Mouse (Mus musculus): ENCODE results near the gene Hoxc12. TPM values are rescaled to one million over a fixed set of nuclear protein-coding genes. Genes with fewer than 3 reads are reported as not detected.

The Hoxc12 gene
- polyA plus RNA-seq, 1 experiment from 2014 or later = not detected

DNA sequence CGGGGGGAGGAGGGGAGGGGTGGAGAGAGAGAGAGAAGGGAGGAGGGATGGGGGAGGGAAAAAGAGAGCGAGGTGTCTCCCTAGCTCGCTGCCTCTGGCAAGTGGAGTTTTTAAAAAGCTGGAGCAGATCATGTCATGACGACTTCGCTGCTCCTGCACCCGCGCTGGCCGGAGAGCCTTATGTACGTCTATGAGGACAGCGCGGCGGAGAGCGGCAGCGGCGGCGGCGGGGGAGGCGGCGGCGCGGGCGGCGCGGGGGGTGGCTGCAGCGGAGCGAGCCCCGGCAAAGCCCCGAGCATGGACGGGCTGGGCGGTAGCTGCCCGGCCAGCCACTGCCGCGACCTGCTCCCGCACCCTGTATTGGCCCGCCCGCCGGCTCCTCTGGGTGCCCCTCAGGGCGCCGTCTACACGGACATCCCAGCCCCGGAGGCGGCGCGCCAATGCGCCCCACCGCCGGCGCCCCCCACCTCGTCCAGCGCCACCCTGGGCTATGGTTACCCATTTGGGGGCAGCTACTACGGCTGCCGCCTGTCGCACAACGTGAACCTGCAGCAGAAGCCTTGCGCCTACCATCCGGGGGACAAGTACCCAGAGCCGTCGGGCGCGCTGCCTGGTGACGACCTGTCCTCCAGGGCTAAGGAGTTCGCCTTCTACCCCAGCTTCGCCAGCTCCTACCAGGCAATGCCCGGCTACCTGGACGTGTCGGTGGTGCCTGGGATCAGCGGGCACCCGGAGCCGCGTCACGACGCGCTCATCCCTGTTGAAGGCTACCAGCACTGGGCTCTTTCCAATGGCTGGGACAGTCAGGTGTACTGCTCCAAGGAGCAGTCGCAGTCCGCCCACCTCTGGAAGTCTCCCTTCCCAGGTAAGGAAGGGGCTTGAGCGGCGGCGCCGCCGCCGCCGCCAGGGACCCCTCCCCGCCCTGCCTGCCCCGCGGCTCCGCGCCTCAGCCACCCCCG lies 15.2 kb upstream of the Hoxc12 start, which contains the start of gene Hoxc13:
Gene Hoxc13, plus strand, starts transcription at position 51 of the 959 bp plus-strand sequence.
- peaks cover 8% of the 10 kb centered on the region; the same call in 1 of the 2 replicates for H3K4me1 ChIP-seq
- peak; percentile 53; the same call in 1 of the 2 replicates for ATAC-seq (ENCODE audit: insufficient number of reproducible peaks, insufficient read depth, low FRiP score, low TSS enrichment, low read depth)
- H3K4me2 ChIP-seq = peak within 1 kb of the TSS; percentile 46
- peak within 1 kb of the TSS; percentile 32 for H3K4me3 ChIP-seq
- H3K36me3 ChIP-seq = no peaks in the 10 kb centered on the region
- peaks cover 99% of the 10 kb centered on the region for H3K27me3 ChIP-seq
- H3K27ac ChIP-seq = no peak within 1 kb of the TSS
- no peaks in the 10 kb centered on the region for H3K9me3 ChIP-seq
- WGBS = under 1% methylated on average over 79 of the region's 88 CpGs
- H3K9ac ChIP-seq = no peak within 1 kb of the TSS; the same call in 1 of the 2 replicates

DNA sequence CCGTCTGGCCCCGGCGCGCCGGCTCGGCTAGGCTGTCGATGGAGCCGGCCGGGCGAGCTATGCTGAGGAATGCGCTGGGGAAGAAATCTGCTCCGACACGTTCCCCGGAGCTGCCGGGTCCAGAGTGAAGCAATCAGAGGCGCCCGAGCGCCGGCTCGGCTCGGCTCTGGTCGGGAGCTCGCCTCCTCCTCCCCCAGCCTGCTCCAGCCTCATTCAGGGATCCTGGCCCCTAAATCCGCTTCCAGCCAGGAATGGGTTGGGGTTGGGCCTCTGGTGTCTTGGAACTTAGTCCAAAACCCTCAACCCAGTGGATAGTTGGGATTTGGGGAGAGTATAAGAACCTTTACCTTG lies 14.6 kb upstream of the Hoxc12 start:
- Histone ChIP-seq H3K4me1 (peaks cover 8% of the 10 kb centered on the region; the same call in 1 of the 2 replicates), H3K27me3 (peaks cover 99% of the 10 kb centered on the region), H3K27ac (no peak overlapping the region), H3K9ac (no peak overlapping the region), H3K36me3 (no peaks in the 10 kb centered on the region), H3K4me3 (peak overlapping the region; percentile 32), H3K4me2 (peak overlapping the region; percentile 46; the same call in 1 of the 2 replicates), H3K9me3 (no peaks in the 10 kb centered on the region)
- 0 out of 2 replicates have a peak, but pooled peaks have one; percentile 59 for ATAC-seq (ENCODE audit: insufficient number of reproducible peaks, insufficient read depth, low FRiP score, low TSS enrichment, low read depth)
- under 1% methylated on average over 24 of the region's 24 CpGs for WGBS

GRCm38 (mm10) chr15:102922636-102923500 lies 13.7 kb upstream of the Hoxc12 start:
- WGBS = 8% methylated on average over 6 of the region's 6 CpGs
- Histone ChIP-seq H3K9me3 (no peaks in the 10 kb centered on the region), H3K36me3 (no peaks in the 10 kb centered on the region), H3K27me3 (peaks cover 99% of the 10 kb centered on the region), H3K4me3 (no peak overlapping the region), H3K4me2 (no peak overlapping the region), H3K4me1 (peaks cover 8% of the 10 kb centered on the region; the same call in 1 of the 2 replicates), H3K9ac (no peak overlapping the region), H3K27ac (no peak overlapping the region)
- no peak for ATAC-seq (ENCODE audit: insufficient number of reproducible peaks, insufficient read depth, low FRiP score, low TSS enrichment, low read depth)

- no peaks in the 10 kb centered on the region for H3K36me3 ChIP-seq
- H3K9me3 ChIP-seq = no peaks in the 10 kb centered on the region
- no peaks in the 10 kb centered on the region for H3K4me1 ChIP-seq
- H3K4me3 ChIP-seq = no peak overlapping the region
- H3K4me2 ChIP-seq = no peak overlapping the region
- H3K27ac ChIP-seq = no peak overlapping the region
- ATAC-seq (ENCODE audit: insufficient number of reproducible peaks, insufficient read depth, low FRiP score, low TSS enrichment, low read depth) = no peak
- H3K9ac ChIP-seq = no peak overlapping the region
- WGBS = 2% methylated on average over 40 of the region's 40 CpGs
- peaks cover 99% of the 10 kb centered on the region for H3K27me3 ChIP-seq
Observed at GRCm38 (mm10) chr15:102927032-102927645, 9.4 kb upstream of the Hoxc12 start.

DNA sequence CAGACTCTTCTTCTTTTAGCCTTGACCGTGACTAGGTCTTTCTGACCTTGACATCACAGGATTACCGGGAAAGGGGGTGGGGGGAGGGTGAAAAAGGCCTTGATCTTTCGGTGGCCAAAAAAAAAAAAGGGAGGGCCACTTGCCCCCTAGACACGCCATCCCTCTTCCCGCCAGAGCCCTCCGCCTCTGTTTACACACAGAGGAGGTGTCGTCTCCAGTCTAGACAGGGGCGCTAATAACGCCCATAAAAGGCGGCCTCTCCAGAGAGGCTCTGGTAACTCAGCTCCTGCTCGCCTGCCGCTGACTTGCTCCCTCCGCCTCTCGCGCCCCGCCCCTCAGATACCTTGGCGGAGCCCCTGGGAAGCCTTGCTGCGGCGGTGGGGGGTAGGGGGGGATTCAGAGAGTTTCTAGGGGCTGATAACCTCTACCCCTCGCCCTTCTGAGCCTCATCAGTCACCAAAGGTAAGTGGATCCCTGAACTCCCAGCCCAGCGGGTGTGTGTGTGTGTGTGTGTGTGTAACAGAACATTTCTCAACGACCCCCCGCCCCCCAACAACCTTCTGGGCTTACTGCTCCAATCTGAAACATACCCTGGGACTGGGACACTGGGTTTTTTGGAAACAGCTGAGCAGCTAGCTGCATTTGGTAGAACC lies 4.7 kb upstream of the Hoxc12 start:
- no peak overlapping the region for H3K4me2 ChIP-seq
- peaks cover 3% of the 10 kb centered on the region; the same call in 1 of the 2 replicates for H3K4me1 ChIP-seq
- ATAC-seq (ENCODE audit: insufficient number of reproducible peaks, insufficient read depth, low FRiP score, low TSS enrichment, low read depth) = no peak
- H3K9ac ChIP-seq = no peak overlapping the region
- no peak overlapping the region for H3K4me3 ChIP-seq
- WGBS = 1% methylated on average over 23 of the region's 23 CpGs
- H3K27ac ChIP-seq = no peak overlapping the region
- no peaks in the 10 kb centered on the region for H3K9me3 ChIP-seq
- peaks cover 100% of the 10 kb centered on the region for H3K27me3 ChIP-seq
- H3K36me3 ChIP-seq = no peaks in the 10 kb centered on the region

GRCm38 (mm10) chr15:102934438-102934837 lies 2.1 kb upstream of the Hoxc12 start:
- Histone ChIP-seq H3K9ac (no peak overlapping the region), H3K4me2 (no peak overlapping the region), H3K4me3 (no peak overlapping the region), H3K27ac (no peak overlapping the region), H3K36me3 (no peaks in the 10 kb centered on the region), H3K9me3 (no peaks in the 10 kb centered on the region), H3K27me3 (peaks cover 100% of the 10 kb centered on the region), H3K4me1 (peaks cover 3% of the 10 kb centered on the region; the same call in 1 of the 2 replicates)
- 2% methylated on average over 12 of the region's 12 CpGs for WGBS
- ATAC-seq (ENCODE audit: insufficient number of reproducible peaks, insufficient read depth, low FRiP score, low TSS enrichment, low read depth) = no peak

- Histone ChIP-seq H3K9me3 (no peaks in the 10 kb centered on the region), H3K9ac (no peak overlapping the region), H3K36me3 (no peaks in the 10 kb centered on the region), H3K27me3 (peaks cover 100% of the 10 kb centered on the region), H3K4me3 (no peak overlapping the region), H3K4me2 (peak overlapping the region; percentile 26; the same call in 1 of the 2 replicates), H3K27ac (no peak overlapping the region), H3K4me1 (peaks cover 3% of the 10 kb centered on the region; the same call in 1 of the 2 replicates)
- ATAC-seq (ENCODE audit: insufficient number of reproducible peaks, insufficient read depth, low FRiP score, low TSS enrichment, low read depth) = no peak
- under 1% methylated on average over 27 of the region's 27 CpGs for WGBS
Observed at GRCm38 (mm10) chr15:102934897-102935296, 1.7 kb upstream of the Hoxc12 start.

DNA sequence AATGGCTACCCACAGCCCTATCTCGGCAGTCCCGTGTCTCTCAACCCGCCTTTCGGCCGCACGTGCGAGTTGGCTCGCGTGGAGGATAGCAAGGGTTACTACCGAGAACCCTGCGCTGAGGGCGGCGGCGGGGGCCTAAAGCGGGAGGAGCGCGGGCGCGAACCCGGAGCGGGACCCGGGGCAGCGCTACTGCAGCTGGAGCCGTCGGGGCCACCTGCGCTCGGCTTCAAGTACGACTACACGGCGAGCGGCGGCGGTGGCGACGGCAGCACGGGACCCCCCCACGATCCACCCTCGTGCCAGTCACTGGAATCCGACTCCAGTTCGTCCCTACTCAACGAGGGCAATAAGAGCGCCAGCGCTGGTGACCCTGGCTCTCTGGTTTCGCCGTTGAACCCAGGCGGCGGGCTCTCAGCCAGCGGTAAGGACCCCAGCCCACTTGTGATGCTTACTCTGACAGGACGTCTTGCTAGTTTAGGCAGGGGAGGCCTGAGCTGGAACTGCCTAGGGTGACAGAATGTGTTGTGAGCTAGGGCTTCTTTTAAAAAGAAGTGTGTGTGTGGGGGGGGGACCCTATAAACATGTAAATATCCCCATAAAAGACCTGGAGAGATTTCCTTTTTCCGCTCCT lies 594 bp downstream of the Hoxc12 start:
- no peak overlapping the region for H3K27ac ChIP-seq
- no peak overlapping the region for H3K9ac ChIP-seq
- peaks cover 100% of the 10 kb centered on the region for H3K27me3 ChIP-seq
- H3K4me2 ChIP-seq = no peak overlapping the region
- no peak for ATAC-seq (ENCODE audit: insufficient number of reproducible peaks, insufficient read depth, low FRiP score, low TSS enrichment, low read depth)
- no peaks in the 10 kb centered on the region for H3K36me3 ChIP-seq
- peaks cover 3% of the 10 kb centered on the region; the same call in 1 of the 2 replicates for H3K4me1 ChIP-seq
- no peaks in the 10 kb centered on the region for H3K9me3 ChIP-seq
- 0 out of 2 replicates have a peak overlapping the region, but pooled peaks have one; percentile 4 for H3K4me3 ChIP-seq
- under 1% methylated on average over 50 of the region's 50 CpGs for WGBS

DNA sequence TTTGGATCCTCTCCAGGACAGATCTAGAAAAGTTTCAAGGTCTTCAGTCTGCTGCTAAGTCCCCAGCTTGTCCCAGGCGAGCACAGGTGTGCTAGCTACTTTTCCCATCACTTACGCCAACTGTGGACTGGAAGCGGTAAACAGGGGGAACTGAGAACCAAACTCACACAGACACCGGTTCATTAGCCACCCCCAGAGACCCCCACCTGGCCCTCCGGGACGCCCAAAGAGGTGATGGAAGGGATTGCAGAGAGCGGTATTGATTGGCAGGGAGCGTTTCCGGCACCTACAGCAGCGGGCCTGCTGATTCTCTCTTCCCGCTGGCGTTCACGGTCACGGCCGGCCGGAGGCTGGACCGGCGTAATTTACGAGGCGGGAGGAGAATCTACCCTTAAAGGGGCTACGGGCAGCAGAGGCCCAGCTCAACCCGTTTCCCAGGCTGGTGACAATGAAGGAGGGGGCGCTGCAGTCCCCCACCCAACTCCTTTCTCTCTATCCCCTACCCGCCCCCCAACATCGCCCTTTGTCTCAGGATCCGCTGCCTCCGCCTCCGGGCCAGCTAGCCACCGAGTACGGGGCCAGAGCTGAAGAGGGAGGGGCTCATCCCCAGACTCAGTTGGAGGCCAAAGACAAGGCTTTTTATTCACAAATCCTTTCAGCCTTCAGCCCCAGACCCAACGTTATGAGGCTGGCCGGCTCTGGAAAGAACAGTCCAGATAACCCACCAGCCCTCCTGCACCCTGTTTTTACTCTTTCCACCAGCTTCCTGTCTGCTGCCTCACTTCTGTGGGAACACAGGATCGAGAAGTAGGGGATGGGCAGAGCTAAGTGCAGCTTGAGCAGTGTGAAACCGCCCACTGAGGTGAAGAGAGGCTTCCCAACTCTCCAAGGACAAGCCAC lies 2.9 kb downstream of the Hoxc12 start:
- H3K9ac ChIP-seq = no peak overlapping the region
- peaks cover 100% of the 10 kb centered on the region for H3K27me3 ChIP-seq
- no peak overlapping the region for H3K4me2 ChIP-seq
- no peak overlapping the region for H3K4me3 ChIP-seq
- no peaks in the 10 kb centered on the region for H3K36me3 ChIP-seq
- H3K27ac ChIP-seq = no peak overlapping the region
- peaks cover 3% of the 10 kb centered on the region; the same call in 1 of the 2 replicates for H3K4me1 ChIP-seq
- 2% methylated on average over 34 of the region's 34 CpGs for WGBS
- no peaks in the 10 kb centered on the region for H3K9me3 ChIP-seq
- no peak for ATAC-seq (ENCODE audit: insufficient number of reproducible peaks, insufficient read depth, low FRiP score, low TSS enrichment, low read depth)
